Mouse (Mus musculus) forebrain, embryonic 10.5 days (tissue): ENCODE measurements around the gene Fem1a. TPM values are rescaled to one million over a fixed set of nuclear protein-coding genes. Genes with fewer than 3 reads are reported as not detected.
"Not testable (repeated sequence)": the region's sequence is repeated elsewhere in the genome, so short reads cannot be mapped to it uniquely, and the experiment has no call there.

ENCODE experiments used
- DNase-seq: peaks from one replicate; pipeline ENCODE4 v3.0.0-alpha.2; 2017; ENCODE audit warnings: low spot score; ENCODE audit errors: extremely low spot score
- H3K27ac ChIP-seq: fragments of 300-500 bp; sonication (generic); 2 replicates; pipeline ENCODE4 v1.5.1; 2016; ENCODE audit warnings: mild to moderate bottlenecking
- H3K27me3 ChIP-seq: fragments of 300-500 bp; sonication (generic); 2 replicates; pipeline ENCODE4 v1.6.1; 2016; ENCODE audit warnings: mild to moderate bottlenecking; ENCODE audit not compliant: poor library complexity, severe bottlenecking
- H3K36me3 ChIP-seq: fragments of 300-500 bp; sonication (generic); replicated peaks from 2 replicates; pipeline ENCODE4 v1.6.1; 2016; ENCODE audit warnings: mild to moderate bottlenecking, moderate library complexity
- H3K4me1 ChIP-seq: fragments of 300-500 bp; sonication (generic); 2 replicates; pipeline ENCODE4 v1.6.1; 2016
- H3K4me3 ChIP-seq: fragments of 300-500 bp; sonication (generic); 2 replicates; pipeline ENCODE4 v1.5.1; 2016; ENCODE audit warnings: mild to moderate bottlenecking, moderate library complexity
- H3K9me3 ChIP-seq: fragments of 300-500 bp; sonication (generic); 2 replicates; pipeline ENCODE4 v1.6.1; 2016; ENCODE audit warnings: mild to moderate bottlenecking, moderate library complexity
- WGBS: fragments of 180-500 bp; shearing (Covaris S2); methylation state at CpG from one replicate; pipeline ENCODE4 v1.1.7; 2016; 5-methylcytosine and 5-hydroxymethylcytosine counted together
- polyA plus RNA-seq: library from polyadenylated mRNA; unstranded; fragments of >200 nt; fragmentation: Nextera tagmentation; extraction: Ambion mirVana; gene quantifications from 2 replicates; pipeline ENCODE4 v1.2.1, GENCODE M21; 2016

Gene Fem1a
- polyA plus RNA-seq, 1 experiment from 2014 or later: 13.2 TPM

DNA sequence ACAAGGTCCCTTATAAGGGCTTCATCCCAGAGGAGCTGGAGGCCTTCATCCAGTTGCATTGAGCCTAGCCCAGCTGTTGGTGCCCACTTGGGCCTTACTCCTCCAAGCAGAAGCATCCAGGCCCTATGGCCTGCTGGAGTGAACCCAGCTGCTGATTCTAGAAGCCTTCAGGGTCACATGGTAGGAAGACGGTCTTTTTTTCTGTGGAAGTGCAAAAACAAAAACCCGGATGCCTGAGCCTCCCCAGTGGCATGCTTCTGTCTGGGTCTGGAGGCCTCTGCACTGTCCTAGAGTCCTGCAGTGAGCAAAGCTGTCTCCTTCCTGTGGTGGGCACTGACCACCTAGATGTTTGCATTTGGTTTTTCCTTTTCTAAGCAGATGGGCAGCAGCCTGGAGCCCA is 2.2 kb downstream of the Fem1a start:
- not testable (repeated sequence) for H3K9me3 ChIP-seq, H3K27me3 ChIP-seq, H3K4me3 ChIP-seq, DNase-seq, H3K27ac ChIP-seq
- 93% methylated on average over 2 of the region's 2 CpGs for WGBS
- Histone ChIP-seq H3K4me1 (peaks cover 47% of the 10 kb centered on the region), H3K36me3 (peaks cover 58% of the 10 kb centered on the region)

DNA sequence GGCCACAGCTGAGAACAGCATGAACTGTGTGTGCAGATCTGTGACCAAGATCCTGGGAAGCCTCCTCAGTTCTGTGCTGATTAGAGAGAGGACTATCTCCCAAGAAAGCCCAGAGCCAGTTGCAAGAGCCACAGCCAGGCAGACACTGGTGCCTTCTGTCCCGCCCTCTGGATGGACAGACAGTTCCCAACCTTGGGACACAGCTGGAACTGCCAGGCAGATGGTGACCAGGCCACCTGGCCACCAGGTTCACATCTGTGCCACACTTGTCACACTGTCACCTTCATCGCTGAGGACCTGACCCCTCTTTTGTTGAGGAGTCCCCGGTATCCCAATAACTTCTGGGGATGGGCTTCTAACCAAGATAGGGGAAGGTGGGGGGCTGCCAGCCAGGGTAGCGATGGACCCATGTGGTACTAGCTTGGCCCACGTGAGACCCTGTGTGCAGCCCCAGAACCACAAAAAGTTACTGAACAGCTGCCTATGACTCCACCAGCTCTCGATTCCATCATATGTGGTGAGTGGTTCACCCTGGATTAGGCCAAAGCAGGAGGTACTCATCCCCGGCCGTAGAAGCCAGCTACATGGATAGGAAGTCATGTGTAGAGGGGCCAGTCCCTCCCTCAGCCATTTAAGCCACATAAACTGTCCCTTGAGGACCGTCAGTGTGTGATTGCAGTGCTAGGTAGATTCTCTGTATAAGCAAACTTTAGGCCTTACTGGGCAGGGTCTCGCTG is 2.9 kb downstream of the Fem1a start:
- no peak for DNase-seq
- Histone ChIP-seq H3K4me1 (peaks cover 47% of the 10 kb centered on the region), H3K27me3 (no peaks in the 10 kb centered on the region), H3K4me3 (no peak overlapping the region; the same call in 1 of the 2 replicates), H3K27ac (no peak overlapping the region), H3K9me3 (no peaks in the 10 kb centered on the region), H3K36me3 (peaks cover 60% of the 10 kb centered on the region)
- 92% methylated on average over 10 of the region's 10 CpGs for WGBS

DNA sequence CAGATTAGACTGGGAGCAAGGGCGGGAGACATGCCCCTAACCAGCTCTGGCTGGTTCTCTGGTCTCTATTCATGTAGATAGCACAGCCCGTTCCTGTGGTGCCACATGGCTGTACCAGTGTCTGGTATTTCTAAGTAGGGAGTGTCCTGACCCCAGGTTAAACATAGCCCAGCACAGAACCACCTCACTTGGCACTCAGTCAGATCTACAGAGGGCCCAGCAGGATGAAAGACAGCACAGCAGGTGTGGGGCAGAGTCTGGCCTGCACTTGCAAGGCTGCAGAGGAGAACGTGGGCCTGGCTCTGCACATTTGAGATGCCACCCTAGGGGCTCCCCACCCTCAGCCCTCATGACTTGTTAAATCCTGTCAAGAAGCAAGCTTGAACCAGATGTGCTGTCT is 4.6 kb downstream of the Fem1a start:
- Histone ChIP-seq H3K27ac (no peak overlapping the region), H3K4me3 (no peak overlapping the region), H3K36me3 (peaks cover 69% of the 10 kb centered on the region), H3K4me1 (peaks cover 43% of the 10 kb centered on the region), H3K27me3 (no peaks in the 10 kb centered on the region), H3K9me3 (no peaks in the 10 kb centered on the region)
- no peak for DNase-seq
- WGBS: 84% methylated on average over 3 of the region's 3 CpGs

DNA sequence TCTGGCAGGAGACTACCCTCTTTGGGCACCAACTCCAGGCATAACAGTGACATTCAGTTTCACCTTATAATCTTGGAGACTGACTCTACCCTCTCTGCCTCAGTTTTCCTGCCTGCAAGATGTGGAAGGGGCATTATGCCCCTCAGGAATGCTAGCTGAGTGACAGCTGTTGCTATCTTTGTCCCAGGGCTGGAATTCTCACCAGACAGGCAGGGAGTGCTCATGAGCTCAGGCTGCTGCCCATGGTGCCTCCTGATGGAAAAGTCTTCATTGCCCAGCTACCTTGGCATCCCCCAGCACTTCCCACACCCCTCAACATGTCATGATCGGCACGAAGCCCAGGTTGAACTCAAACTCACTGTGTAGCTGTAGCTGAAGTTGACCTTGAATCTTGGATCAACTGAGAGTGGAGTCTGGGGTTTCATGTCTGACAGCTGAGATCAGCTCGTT is 6.1 kb downstream of the Fem1a start:
- Histone ChIP-seq H3K36me3 (peaks cover 66% of the 10 kb centered on the region), H3K9me3 (no peaks in the 10 kb centered on the region), H3K4me1 (peaks cover 37% of the 10 kb centered on the region), H3K4me3 (no peak overlapping the region), H3K27ac (no peak overlapping the region), H3K27me3 (no peaks in the 10 kb centered on the region)
- WGBS: 94% methylated on average over 3 of the region's 3 CpGs
- DNase-seq: no peak

DNA sequence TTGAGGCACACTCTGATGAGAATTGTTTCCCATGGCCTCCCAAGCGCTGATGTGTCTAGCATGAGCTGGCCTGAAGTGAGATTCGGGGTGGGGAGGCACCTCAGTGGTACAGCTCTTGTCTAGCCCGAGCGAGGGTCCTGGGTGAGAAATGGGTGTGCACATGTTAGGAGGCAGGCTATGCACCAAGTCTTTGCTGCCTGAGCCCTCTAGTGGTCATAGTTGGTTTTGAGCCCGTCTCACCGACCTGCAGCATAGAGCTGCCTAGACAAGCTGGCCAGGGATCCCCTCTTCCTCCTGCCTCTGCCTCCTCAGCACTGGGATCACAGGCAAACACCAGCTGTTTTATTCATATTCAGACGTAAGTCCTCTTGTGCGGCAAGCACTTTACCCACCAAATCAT is 7.4 kb downstream of the Fem1a start:
- Histone ChIP-seq H3K36me3 (peaks cover 54% of the 10 kb centered on the region), H3K4me1 (peaks cover 27% of the 10 kb centered on the region), H3K27ac (no peak overlapping the region), H3K9me3 (no peaks in the 10 kb centered on the region), H3K4me3 (no peak overlapping the region), H3K27me3 (no peaks in the 10 kb centered on the region)
- WGBS: 21% methylated on average over 8 of the region's 8 CpGs
- DNase-seq: peak; percentile 78

DNA sequence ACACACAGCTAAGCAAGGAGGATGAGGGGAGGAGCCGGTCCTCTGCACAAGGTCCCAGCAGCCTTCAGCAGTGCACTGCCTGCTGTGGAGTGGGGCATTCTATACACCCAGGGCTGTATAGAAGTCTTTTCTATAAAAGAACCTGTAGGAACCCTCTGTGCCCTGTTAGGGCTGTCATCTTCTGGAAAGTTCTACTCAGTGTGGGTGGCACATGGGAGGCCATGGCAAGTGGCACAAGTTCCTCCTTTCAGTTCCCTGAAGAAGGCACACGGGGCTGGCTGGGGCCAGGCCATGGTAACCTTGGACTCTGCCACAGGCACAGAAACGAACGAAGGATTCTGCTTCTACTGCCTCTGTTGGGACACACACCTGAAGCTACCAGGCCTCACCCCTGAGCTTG is 8.4 kb downstream of the Fem1a start:
- Histone ChIP-seq H3K4me1 (peaks cover 27% of the 10 kb centered on the region), H3K27me3 (no peaks in the 10 kb centered on the region), H3K36me3 (peaks cover 44% of the 10 kb centered on the region), H3K27ac (no peak overlapping the region), H3K4me3 (no peak overlapping the region), H3K9me3 (no peaks in the 10 kb centered on the region)
- no peak for DNase-seq
- 94% methylated on average over 4 of the region's 4 CpGs for WGBS

DNA sequence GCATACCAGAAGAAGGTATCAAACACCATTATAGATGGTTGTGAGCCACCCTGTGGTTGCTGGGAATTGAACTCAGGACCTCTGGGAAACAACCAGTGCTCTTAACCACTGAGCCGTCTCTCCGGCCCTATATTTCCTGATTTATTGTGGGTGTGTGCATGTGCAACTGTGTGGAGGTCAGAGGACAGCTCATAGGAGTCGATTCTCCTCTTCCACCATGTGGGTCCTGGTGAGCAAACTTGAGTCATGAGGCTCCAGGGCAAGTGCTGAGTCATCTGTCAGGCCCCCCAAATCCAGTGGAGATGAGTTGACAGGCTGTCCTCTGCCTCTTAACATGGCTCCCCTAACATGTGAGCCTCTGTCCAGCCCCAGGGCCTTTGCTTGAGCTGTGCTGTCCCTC is 9.3 kb downstream of the Fem1a start:
- WGBS: 87% methylated on average over 3 of the region's 3 CpGs
- Histone ChIP-seq H3K27me3 (no peaks in the 10 kb centered on the region), H3K4me3 (no peak overlapping the region), H3K27ac (no peak overlapping the region), H3K36me3 (peaks cover 44% of the 10 kb centered on the region), H3K4me1 (peaks cover 24% of the 10 kb centered on the region), H3K9me3 (no peaks in the 10 kb centered on the region)
- no peak for DNase-seq

DNA sequence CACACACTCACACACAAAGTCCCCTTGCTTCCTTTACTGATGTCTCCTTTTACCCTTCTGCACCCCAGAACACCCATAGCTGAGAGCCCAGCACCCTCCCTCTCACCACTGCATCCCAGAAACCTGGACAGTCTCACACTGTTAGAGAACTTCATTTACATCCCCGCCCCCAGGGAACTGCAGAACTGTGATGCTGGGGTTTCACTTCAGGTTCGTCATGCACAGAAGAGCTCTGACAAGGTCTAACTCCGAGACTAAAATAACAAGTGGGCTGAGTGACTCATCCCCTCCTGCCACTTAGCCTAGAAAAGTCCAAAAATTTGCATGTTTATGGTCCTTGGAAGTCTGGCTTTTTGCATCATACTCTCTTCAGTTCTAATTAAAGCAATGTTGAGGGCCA is 9.7 kb downstream of the Fem1a start:
- Histone ChIP-seq H3K9me3 (no peaks in the 10 kb centered on the region), H3K4me1 (peaks cover 20% of the 10 kb centered on the region), H3K27me3 (no peaks in the 10 kb centered on the region), H3K4me3 (no peak overlapping the region), H3K36me3 (peaks cover 44% of the 10 kb centered on the region), H3K27ac (no peak overlapping the region)
- DNase-seq: no peak
- WGBS: 70% methylated on average over 3 of the region's 3 CpGs

DNA sequence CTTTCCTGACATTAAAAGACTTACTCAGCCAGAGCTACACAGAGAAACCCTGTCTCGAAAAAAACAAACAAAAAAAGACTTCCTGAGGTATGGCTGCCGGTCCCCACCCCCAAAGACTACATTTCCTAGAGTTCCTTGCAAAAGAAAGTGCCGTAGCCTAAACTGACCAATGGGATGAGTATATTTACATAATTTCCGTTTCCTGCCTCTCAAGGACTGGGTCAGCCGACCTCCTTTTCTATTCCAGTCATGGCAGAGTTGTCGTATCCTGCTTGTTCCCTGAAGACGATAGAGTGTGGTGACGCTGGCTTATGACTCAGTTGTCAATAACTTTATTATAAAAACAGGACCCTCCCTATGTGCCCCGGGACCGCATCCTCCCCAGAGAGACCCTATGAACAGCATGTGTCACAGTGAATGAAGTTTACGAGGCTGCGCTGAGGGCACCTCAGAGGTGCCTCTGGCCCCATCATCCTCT is 12.6 kb downstream of the Fem1a start:
- Histone ChIP-seq H3K4me1 (peaks cover 18% of the 10 kb centered on the region), H3K36me3 (peaks cover 34% of the 10 kb centered on the region), H3K27me3 (no peaks in the 10 kb centered on the region), H3K4me3 (peak overlapping the region; percentile 49), H3K27ac (peak overlapping the region; percentile 83), H3K9me3 (no peaks in the 10 kb centered on the region)
- WGBS: 25% methylated on average over 12 of the region's 12 CpGs
- peak; percentile 46 for DNase-seq

DNA sequence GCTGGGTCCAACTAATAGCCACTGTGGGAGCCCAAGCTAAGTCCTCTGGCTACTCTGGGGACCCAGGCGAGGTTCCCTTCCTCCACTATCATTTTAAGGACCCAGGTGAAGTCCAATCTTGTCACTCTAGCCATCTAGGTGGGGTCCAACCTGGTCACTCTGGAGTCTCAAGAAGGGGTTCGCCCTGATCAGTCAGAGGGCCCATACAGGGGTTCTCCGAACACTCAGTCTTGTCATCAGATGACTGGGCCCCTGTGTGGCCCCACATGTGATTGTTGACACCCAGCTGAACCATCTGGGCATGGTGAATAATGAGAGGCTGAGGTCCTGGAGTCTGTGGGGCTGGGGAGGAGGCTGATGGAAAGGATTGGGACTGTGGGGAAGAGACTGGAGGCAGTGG is 13.1 kb downstream of the Fem1a start:
- Histone ChIP-seq H3K4me3 (peak overlapping the region; percentile 49), H3K9me3 (no peaks in the 10 kb centered on the region), H3K4me1 (peaks cover 18% of the 10 kb centered on the region), H3K27me3 (no peaks in the 10 kb centered on the region), H3K36me3 (peaks cover 31% of the 10 kb centered on the region), H3K27ac (peak overlapping the region; percentile 83)
- WGBS: 72% methylated on average over 3 of the region's 3 CpGs
- DNase-seq: no peak

DNA sequence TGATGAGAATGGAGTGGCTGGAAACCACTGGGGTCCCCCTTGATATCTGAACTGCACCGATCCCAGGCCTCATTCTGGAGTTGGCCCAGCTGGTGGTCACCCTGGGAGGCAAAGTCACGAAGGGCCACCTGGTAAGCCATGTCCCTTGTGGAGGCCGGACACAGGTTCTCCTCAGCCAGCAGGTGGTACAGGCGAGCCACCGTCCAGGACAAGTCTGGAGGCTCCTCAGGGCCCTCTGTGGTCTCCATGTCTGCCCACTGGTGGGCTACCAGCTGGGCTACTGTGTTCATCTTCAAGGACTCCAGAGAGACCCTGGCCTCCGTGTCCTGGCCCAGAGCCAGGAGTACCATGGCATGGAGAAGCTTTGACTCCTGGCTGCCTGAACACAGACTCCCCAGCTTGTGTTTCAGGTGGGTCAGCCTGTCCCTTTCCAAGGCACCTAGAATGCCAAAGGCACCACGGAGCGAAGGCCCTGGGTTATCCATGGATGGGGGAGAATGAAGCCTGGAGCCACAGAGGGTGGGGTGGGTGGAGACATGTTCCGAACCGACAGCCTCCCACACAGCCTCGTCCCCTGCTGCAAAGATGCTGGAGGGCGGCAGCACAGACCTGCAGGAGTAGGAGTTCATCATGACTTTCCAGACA is 15.1 kb downstream of the Fem1a start:
- H3K27me3 ChIP-seq: no peaks in the 10 kb centered on the region
- no peaks in the 10 kb centered on the region for H3K9me3 ChIP-seq
- WGBS: 84% methylated on average over 12 of the region's 12 CpGs
- DNase-seq: no peak
- H3K36me3 ChIP-seq: peaks cover 24% of the 10 kb centered on the region
- H3K27ac ChIP-seq: no peak overlapping the region
- peaks cover 28% of the 10 kb centered on the region for H3K4me1 ChIP-seq
- no peak overlapping the region for H3K4me3 ChIP-seq

DNA sequence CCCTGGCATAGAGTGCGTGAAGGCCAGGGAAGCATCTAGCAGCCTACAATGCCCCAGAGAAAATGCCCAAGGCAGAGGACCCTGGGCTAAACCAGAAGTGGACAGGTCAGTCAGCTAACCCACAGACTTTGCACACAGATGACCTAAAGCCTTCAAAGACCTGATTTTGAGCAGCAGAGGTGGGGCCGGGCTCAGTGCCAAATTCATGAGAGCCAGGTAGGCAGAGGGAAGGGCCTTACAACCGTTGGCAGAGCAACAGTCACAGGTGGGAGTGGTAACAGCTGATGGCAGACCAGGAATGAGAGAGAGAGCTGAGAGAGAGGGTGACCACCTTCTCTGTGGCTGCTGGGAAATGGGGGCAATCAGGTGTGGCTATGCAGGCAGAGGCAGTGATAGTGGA is 16.0 kb downstream of the Fem1a start:
- H3K4me3 ChIP-seq: no peak overlapping the region
- no peak for DNase-seq
- WGBS: 81% methylated on average over 3 of the region's 3 CpGs
- peaks cover 24% of the 10 kb centered on the region for H3K36me3 ChIP-seq
- H3K27ac ChIP-seq: no peak overlapping the region
- H3K9me3 ChIP-seq: no peaks in the 10 kb centered on the region
- peaks cover 38% of the 10 kb centered on the region for H3K4me1 ChIP-seq
- H3K27me3 ChIP-seq: no peaks in the 10 kb centered on the region

DNA sequence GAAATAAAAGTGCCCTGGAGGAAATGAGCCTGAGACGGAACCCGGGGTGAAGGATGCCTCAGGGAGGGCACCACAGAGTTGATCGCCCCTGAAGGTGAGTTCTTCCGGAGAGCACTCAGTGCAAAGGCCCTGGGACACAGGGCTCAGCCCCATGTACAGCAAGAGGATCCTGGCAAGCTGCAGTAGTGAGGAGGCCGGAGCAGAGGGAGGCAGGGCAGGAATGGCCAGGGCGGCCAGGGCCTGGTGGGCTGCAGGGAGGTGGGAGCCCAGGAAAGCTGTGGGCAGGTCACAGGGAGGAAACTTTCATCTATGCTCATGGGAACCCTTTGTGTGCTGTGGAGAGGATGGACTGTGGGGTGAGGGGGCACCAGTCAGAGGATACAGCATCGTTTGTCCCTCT is 16.9 kb downstream of the Fem1a start:
- DNase-seq: no peak

More for the DNA sequence above, 16.9 kb downstream of the Fem1a start:
- Histone ChIP-seq H3K36me3 (peaks cover 28% of the 10 kb centered on the region), H3K27me3 (no peaks in the 10 kb centered on the region), H3K4me1 (peaks cover 42% of the 10 kb centered on the region), H3K4me3 (no peak overlapping the region), H3K9me3 (no peaks in the 10 kb centered on the region), H3K27ac (no peak overlapping the region)
- WGBS: 88% methylated on average over 7 of the region's 7 CpGs
